Mouse (Mus musculus): Measurements from ENCODE around the gene Tram2. TPM values are rescaled to one million over a fixed set of nuclear protein-coding genes. Genes with fewer than 3 reads are reported as not detected.

The Tram2 gene
- 1 to 10 TPM; 4.4 to 5.7 TPM for total RNA-seq (2021)
- long read RNA-seq, experiment 1, full-length matches to known transcripts = 3 of 4 reads
- long read RNA-seq, experiment 1, partial matches to known transcripts = 0 of 4 reads
- long read RNA-seq, experiment 1, other reads (novel, unspliced or antisense) = 1 of 4 reads
- long read RNA-seq, experiment 2, full-length matches to known transcripts = 2 of 3 reads
- long read RNA-seq, experiment 2, partial matches to known transcripts = 0 of 3 reads
- long read RNA-seq, experiment 2, other reads (novel, unspliced or antisense) = 1 of 3 reads

- DNase-seq = peak; percentile 95
Observed at GRCm38 (mm10) chr1:21079217-21079773, at the start of gene Tram2. Tram2 (minus strand) TSS chr1:21079229.

GRCm38 (mm10) chr1:21124713-21125336 lies 45.8 kb upstream of the Tram2 start:
- no peak for DNase-seq

GRCm38 (mm10) chr1:21103784-21104183 lies 24.8 kb upstream of the Tram2 start:
- no peak for DNase-seq

- peak; percentile 41 for DNase-seq
Observed at GRCm38 (mm10) chr1:21101221-21102006, 22.4 kb upstream of the Tram2 start.

GRCm38 (mm10) chr1:21100726-21101125 lies 21.7 kb upstream of the Tram2 start:
- no peak for DNase-seq

GRCm38 (mm10) chr1:21097001-21097989 lies 18.3 kb upstream of the Tram2 start:
- peak; percentile 41 for DNase-seq

GRCm38 (mm10) chr1:21094644-21095215 lies 15.7 kb upstream of the Tram2 start:
- no peak for DNase-seq

- DNase-seq = no peak
Observed at GRCm38 (mm10) chr1:21089661-21090117, 10.7 kb upstream of the Tram2 start.

- DNase-seq = no peak
Observed at GRCm38 (mm10) chr1:21086291-21086690, 7.3 kb upstream of the Tram2 start.

- DNase-seq = no peak
Observed at GRCm38 (mm10) chr1:21084661-21085060, 5.6 kb upstream of the Tram2 start.

- DNase-seq = no peak
Observed at GRCm38 (mm10) chr1:21080362-21080761, 1.3 kb upstream of the Tram2 start.

- DNase-seq = peak; percentile 29
Observed at GRCm38 (mm10) chr1:21078481-21079214, 381 bp downstream of the Tram2 start.

- DNase-seq = no peak
Observed at GRCm38 (mm10) chr1:21077619-21078018, 1.4 kb downstream of the Tram2 start.

- DNase-seq = no peak
Observed at GRCm38 (mm10) chr1:21077191-21077590, 1.8 kb downstream of the Tram2 start.

GRCm38 (mm10) chr1:21075986-21076495 lies 3.0 kb downstream of the Tram2 start:
- DNase-seq = no peak

GRCm38 (mm10) chr1:21074231-21074630 lies 4.8 kb downstream of the Tram2 start:
- DNase-seq = no peak

- no peak for DNase-seq
Observed at GRCm38 (mm10) chr1:21072875-21073444, 6.1 kb downstream of the Tram2 start.

GRCm38 (mm10) chr1:21070658-21071057 lies 8.4 kb downstream of the Tram2 start:
- no peak for DNase-seq

- DNase-seq = no peak
Observed at GRCm38 (mm10) chr1:21069830-21070522, 9.1 kb downstream of the Tram2 start.

All from gastrocnemius, postnatal 25 days (tissue).